Mouse (Mus musculus): ENCODE results near the gene 1810055G02Rik. TPM values are rescaled to one million over a fixed set of nuclear protein-coding genes. Genes with fewer than 3 reads are reported as not detected.

Gene 1810055G02Rik
- 18.6 and 20.1 TPM in 2 replicates for polyA plus RNA-seq (2015; fragmentation: Nextera tagmentation; extraction: Ambion mirVana)

DNA sequence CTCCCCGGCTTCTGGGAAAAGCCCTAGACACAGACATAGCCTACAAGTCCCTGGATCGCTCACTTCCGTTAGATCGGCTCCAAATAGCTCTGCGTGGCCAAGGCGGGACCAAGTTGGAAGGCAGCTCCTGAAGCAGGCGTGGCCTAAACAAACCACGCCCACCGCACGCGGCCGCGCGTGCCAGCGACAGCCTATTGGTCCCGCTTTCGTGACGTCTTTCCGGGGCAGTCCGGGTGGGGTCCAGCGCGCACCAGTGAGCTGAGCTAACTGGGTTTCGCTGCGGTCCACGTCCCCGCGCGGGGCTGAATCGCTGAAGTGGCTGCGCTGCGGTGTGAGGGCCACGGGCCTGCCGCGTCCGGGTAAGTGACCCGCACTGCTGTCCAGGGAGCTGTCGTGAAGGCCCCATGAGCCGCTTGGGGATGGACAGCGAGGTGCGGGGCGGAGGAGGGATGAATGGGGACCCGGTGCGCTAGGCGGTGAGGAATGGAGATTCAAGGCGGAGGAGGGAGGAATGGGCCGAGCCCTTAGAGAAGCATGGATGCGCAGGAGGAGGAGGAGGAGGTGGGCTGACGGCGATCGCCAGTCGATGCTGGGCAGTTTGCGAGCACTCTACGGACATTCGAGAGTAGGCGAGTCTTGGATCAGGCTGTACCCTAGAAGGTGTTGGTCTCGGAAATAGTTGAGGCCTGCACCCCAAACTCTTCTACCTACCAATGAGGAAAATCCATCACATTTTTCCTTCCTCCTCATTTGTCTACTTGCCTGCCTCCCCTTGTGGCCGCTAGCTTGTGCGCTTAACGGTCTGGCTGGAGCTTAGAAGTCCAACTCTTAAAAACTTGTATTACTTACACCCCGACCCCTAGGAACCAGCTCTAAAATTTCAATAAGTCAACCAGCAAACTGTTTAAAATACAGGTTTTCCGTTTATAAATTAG, at the start of gene 1810055G02Rik:
Gene 1810055G02Rik, plus strand, starts transcription at position 216 of the 935 bp plus-strand sequence.
- Histone ChIP-seq H3K9me3 (replicated peaks; ENCODE audit: control insufficient read depth, low read length) (no peaks in the 10 kb centered on the region), H3K4me2 (ENCODE audit: low read depth, low read length) (peak within 1 kb of the TSS; percentile 72), H3K27me3 (ENCODE audit: control insufficient read depth, insufficient read depth, low read length) (no peaks in the 10 kb centered on the region), H3K36me3 (ENCODE audit: control insufficient read depth, insufficient read depth) (no peaks in the 10 kb centered on the region), H3K9ac (ENCODE audit: low read length) (peak within 1 kb of the TSS; percentile 91), H3K4me1 (ENCODE audit: control insufficient read depth, insufficient read depth, low read length) (peaks cover 9% of the 10 kb centered on the region), H3K27ac (ENCODE audit: low read length) (peak within 1 kb of the TSS; percentile 79), H3K4me3 (ENCODE audit: low read length) (peak within 1 kb of the TSS; percentile 92)
- ATAC-seq (replicated peaks; ENCODE audit: extremely low read depth, insufficient read depth, low FRiP score): peak; percentile 98
- under 1% methylated on average over 61 of the region's 61 CpGs for WGBS

DNA sequence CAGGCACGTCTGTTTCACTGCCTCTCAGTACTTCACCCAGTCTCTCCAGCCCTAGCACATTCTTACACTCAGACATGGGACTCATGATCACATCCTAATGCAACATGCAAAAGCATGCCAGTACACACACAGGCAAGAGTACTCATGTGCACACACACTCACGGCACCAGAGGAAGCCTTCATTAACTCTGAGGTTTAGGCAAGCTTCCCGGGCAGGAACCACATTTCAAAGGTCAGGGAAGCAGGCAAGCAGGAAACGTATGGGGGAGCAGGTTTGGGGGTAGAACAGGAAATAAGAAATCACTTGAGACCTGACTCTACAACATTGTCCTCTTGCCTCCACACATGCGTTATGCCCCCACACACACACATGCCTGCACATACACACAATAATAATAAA, 42.6 kb upstream of the 1810055G02Rik start:
- Histone ChIP-seq H3K9ac (ENCODE audit: low read length) (no peak overlapping the region; the same call in 1 of the 2 replicates), H3K4me2 (ENCODE audit: low read depth, low read length) (no peak overlapping the region)
- WGBS: 36% methylated on average over 5 of the region's 5 CpGs

DNA sequence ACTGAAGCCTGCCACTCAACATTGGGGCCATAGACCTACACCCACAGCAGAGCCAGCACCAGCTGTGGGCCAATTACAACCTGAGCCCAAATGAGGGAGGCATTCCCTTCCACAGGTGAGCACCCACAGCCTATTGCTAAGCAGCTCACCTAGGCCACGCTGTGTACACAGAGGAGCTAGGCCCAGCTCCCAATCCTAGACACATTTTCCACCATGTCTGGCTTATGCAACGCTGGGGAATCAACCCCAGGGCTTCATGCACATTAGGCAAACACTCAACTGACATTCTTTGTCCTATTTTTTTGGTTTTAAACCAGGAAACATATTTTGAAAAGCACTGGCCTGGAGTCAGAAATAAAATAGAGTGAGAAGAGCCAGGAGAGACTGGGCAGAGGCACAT, 41.5 kb upstream of the 1810055G02Rik start:
- peaks cover 45% of the 10 kb centered on the region for H3K4me1 ChIP-seq (ENCODE audit: control insufficient read depth, insufficient read depth, low read length)
- ATAC-seq (replicated peaks; ENCODE audit: extremely low read depth, insufficient read depth, low FRiP score): no peak
- WGBS: 75% methylated on average over 2 of the region's 2 CpGs

More for the DNA sequence above, 42.6 kb upstream of the 1810055G02Rik start:
- no peaks in the 10 kb centered on the region for H3K36me3 ChIP-seq (ENCODE audit: control insufficient read depth, insufficient read depth)
- H3K27me3 ChIP-seq (ENCODE audit: control insufficient read depth, insufficient read depth, low read length): no peaks in the 10 kb centered on the region
- H3K27ac ChIP-seq (ENCODE audit: low read length): peak overlapping the region; percentile 60
- ATAC-seq (replicated peaks; ENCODE audit: extremely low read depth, insufficient read depth, low FRiP score): no peak
- peaks cover 45% of the 10 kb centered on the region for H3K4me1 ChIP-seq (ENCODE audit: control insufficient read depth, insufficient read depth, low read length)
- no peaks in the 10 kb centered on the region for H3K9me3 ChIP-seq (replicated peaks; ENCODE audit: control insufficient read depth, low read length)
- no peak overlapping the region for H3K4me3 ChIP-seq (ENCODE audit: low read length)

DNA sequence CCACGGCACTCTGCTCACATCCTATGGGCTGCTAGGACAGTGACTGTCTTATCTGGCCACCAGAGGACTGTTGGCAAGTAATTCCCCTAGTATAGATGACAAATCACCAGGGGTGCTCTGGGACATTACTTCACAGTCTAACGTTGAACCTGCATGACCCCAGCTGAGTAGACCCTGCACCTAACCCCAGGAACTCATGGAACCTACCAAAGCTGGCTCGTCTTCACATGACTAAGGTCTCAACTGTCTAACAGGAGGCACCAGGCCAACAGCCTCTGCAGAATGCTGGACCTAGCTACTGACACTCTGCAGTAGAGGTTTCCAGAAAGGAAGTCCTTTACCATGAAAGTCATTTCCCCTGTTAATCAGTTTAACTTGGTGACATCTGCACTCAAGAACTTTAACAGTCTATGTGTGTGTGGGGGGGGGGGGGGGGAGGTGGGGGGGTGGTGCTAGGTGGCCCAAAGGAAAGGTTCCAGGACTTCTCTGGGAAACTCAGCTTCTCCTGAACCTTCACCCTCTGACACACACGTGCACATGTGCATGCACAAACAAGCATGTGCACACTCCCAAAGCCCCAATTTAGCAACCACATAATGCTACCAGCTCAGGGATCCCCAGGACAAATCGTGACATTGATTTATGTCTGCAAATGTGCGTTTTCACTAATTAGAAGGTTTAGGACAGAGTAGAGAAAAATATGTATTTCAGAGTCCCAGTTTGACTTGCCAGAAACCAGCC, 40.8 kb upstream of the 1810055G02Rik start:
- Histone ChIP-seq H3K27ac (ENCODE audit: low read length) (peak overlapping the region; percentile 64), H3K36me3 (ENCODE audit: control insufficient read depth, insufficient read depth) (peaks cover 3% of the 10 kb centered on the region; the same call in 1 of the 2 replicates), H3K9me3 (replicated peaks; ENCODE audit: control insufficient read depth, low read length) (peaks cover 2% of the 10 kb centered on the region; the same call in 1 of the 2 replicates), H3K27me3 (ENCODE audit: control insufficient read depth, insufficient read depth, low read length) (no peaks in the 10 kb centered on the region), H3K4me2 (ENCODE audit: low read depth, low read length) (no peak overlapping the region), H3K4me1 (ENCODE audit: control insufficient read depth, insufficient read depth, low read length) (peaks cover 45% of the 10 kb centered on the region), H3K9ac (ENCODE audit: low read length) (no peak overlapping the region), H3K4me3 (ENCODE audit: low read length) (no peak overlapping the region)
- 46% methylated on average over 6 of the region's 6 CpGs for WGBS
- ATAC-seq (replicated peaks; ENCODE audit: extremely low read depth, insufficient read depth, low FRiP score): peak; percentile 14; the same call in 1 of the 2 replicates

More for the DNA sequence above, 41.5 kb upstream of the 1810055G02Rik start:
- H3K27ac ChIP-seq (ENCODE audit: low read length): peak overlapping the region; percentile 60
- H3K4me2 ChIP-seq (ENCODE audit: low read depth, low read length): no peak overlapping the region
- no peak overlapping the region for H3K4me3 ChIP-seq (ENCODE audit: low read length)
- H3K9me3 ChIP-seq (replicated peaks; ENCODE audit: control insufficient read depth, low read length): no peaks in the 10 kb centered on the region
- no peaks in the 10 kb centered on the region for H3K27me3 ChIP-seq (ENCODE audit: control insufficient read depth, insufficient read depth, low read length)
- H3K9ac ChIP-seq (ENCODE audit: low read length): no peak overlapping the region
- H3K36me3 ChIP-seq (ENCODE audit: control insufficient read depth, insufficient read depth): no peaks in the 10 kb centered on the region

DNA sequence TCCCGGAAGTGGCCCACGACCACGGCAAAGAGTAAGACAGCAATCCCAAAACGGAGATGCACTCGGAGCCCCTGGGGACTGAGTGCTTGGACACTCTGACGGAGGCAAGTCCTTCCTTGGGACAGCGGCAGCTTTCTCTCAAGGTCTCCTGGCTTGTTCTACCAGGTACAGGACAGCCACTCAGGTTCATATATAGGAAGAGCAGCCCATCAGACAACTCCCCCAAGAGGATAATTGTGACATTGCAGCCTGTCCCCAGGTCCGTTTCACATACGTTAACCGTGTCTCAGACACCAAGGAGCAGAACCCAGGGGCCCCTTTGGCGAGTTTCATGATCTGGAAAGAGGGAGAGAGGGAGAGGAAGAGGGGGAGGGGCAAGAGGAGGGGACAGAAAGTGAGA, 40.1 kb upstream of the 1810055G02Rik start:
- H3K4me3 ChIP-seq (ENCODE audit: low read length): no peak overlapping the region
- no peak for ATAC-seq (replicated peaks; ENCODE audit: extremely low read depth, insufficient read depth, low FRiP score)
- peaks cover 4% of the 10 kb centered on the region for H3K36me3 ChIP-seq (ENCODE audit: control insufficient read depth, insufficient read depth)
- no peak overlapping the region for H3K9ac ChIP-seq (ENCODE audit: low read length)
- peaks cover 2% of the 10 kb centered on the region; the same call in 1 of the 2 replicates for H3K9me3 ChIP-seq (replicated peaks; ENCODE audit: control insufficient read depth, low read length)
- WGBS: 68% methylated on average over 11 of the region's 11 CpGs
- no peaks in the 10 kb centered on the region for H3K27me3 ChIP-seq (ENCODE audit: control insufficient read depth, insufficient read depth, low read length)
- H3K4me1 ChIP-seq (ENCODE audit: control insufficient read depth, insufficient read depth, low read length): peaks cover 45% of the 10 kb centered on the region
- peak overlapping the region; percentile 64; the same call in 1 of the 2 replicates for H3K27ac ChIP-seq (ENCODE audit: low read length)
- no peak overlapping the region for H3K4me2 ChIP-seq (ENCODE audit: low read depth, low read length)

DNA sequence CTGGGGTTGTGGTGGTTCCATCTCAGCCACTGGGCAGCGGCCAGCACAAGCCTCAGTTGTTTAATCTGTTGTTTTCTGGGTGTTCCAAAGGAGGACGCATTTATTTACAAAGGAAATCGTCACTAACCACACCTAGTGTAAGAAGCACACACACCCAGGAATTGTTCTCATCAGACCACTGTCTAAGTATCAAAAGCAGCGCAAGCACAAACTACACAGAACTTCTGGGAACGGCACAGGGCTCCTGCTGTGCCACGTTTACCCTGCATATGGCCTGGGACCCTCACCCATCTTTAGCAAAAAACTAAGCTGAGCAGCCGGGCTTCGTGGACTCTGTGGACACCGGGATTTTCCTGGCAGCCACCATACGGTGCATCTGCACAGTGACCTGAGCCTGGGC, 39.5 kb upstream of the 1810055G02Rik start:
- Histone ChIP-seq H3K9ac (ENCODE audit: low read length) (no peak overlapping the region), H3K36me3 (ENCODE audit: control insufficient read depth, insufficient read depth) (peaks cover 8% of the 10 kb centered on the region), H3K9me3 (replicated peaks; ENCODE audit: control insufficient read depth, low read length) (peaks cover 6% of the 10 kb centered on the region; the same call in 1 of the 2 replicates), H3K27me3 (ENCODE audit: control insufficient read depth, insufficient read depth, low read length) (no peaks in the 10 kb centered on the region), H3K4me3 (ENCODE audit: low read length) (no peak overlapping the region), H3K27ac (ENCODE audit: low read length) (peak overlapping the region; percentile 58), H3K4me2 (ENCODE audit: low read depth, low read length) (no peak overlapping the region), H3K4me1 (ENCODE audit: control insufficient read depth, insufficient read depth, low read length) (peaks cover 45% of the 10 kb centered on the region)
- 65% methylated on average over 10 of the region's 10 CpGs for WGBS
- no peak for ATAC-seq (replicated peaks; ENCODE audit: extremely low read depth, insufficient read depth, low FRiP score)

DNA sequence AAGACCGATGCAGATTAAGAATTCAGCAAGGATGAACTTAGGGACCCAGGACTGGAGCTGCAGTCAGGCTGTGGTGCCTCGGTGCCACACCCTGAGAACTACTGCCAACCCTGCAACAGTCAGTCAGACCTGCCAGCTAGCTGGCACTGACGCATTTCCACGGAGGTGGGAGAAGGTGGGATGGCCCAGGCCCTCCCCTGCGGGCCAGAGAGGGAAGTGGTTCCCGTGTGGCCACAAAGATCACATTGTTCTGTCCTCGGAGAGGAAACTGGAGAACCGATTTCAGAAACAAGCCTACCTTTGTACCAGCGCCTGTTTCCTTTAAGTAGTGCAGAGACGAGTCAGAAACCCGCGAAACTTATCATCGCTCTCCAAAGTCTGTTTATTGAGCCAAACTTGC, 39.0 kb upstream of the 1810055G02Rik start:
- WGBS: 47% methylated on average over 13 of the region's 13 CpGs
- H3K4me3 ChIP-seq (ENCODE audit: low read length): no peak overlapping the region
- H3K9ac ChIP-seq (ENCODE audit: low read length): no peak overlapping the region
- ATAC-seq (replicated peaks; ENCODE audit: extremely low read depth, insufficient read depth, low FRiP score): peak; percentile 33; the same call in 1 of the 2 replicates
- H3K4me2 ChIP-seq (ENCODE audit: low read depth, low read length): no peak overlapping the region
- peaks cover 45% of the 10 kb centered on the region for H3K4me1 ChIP-seq (ENCODE audit: control insufficient read depth, insufficient read depth, low read length)
- peaks cover 8% of the 10 kb centered on the region for H3K36me3 ChIP-seq (ENCODE audit: control insufficient read depth, insufficient read depth)
- H3K27ac ChIP-seq (ENCODE audit: low read length): peak overlapping the region; percentile 58
- H3K9me3 ChIP-seq (replicated peaks; ENCODE audit: control insufficient read depth, low read length): peaks cover 6% of the 10 kb centered on the region; the same call in 1 of the 2 replicates
- no peaks in the 10 kb centered on the region for H3K27me3 ChIP-seq (ENCODE audit: control insufficient read depth, insufficient read depth, low read length)

DNA sequence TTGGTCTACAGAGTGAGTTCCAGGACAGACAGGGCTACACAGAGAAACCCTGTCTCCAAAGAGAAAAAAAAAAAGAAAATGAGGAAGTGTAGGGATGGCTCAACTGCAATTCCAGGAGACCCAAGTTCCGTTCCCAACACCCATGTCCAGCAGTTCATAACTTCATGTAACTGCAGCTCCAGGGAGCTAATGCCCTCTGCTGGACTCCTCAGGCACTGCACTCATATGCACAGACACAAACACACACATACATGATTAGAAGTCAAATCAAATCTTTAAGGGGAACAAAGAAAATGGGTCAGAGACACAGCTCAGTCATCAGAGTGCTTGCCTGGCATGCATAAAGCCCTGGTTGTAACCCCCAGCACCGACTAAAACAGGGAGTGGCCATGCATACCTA, 34.9 kb upstream of the 1810055G02Rik start:
- H3K27ac ChIP-seq (ENCODE audit: low read length): no peak overlapping the region
- H3K9ac ChIP-seq (ENCODE audit: low read length): no peak overlapping the region
- WGBS: 98% methylated on average over 2 of the region's 2 CpGs
- H3K4me1 ChIP-seq (ENCODE audit: control insufficient read depth, insufficient read depth, low read length): peaks cover 16% of the 10 kb centered on the region
- no peak for ATAC-seq (replicated peaks; ENCODE audit: extremely low read depth, insufficient read depth, low FRiP score)
- peaks cover 8% of the 10 kb centered on the region for H3K36me3 ChIP-seq (ENCODE audit: control insufficient read depth, insufficient read depth)
- H3K4me3 ChIP-seq (ENCODE audit: low read length): no peak overlapping the region
- no peaks in the 10 kb centered on the region for H3K27me3 ChIP-seq (ENCODE audit: control insufficient read depth, insufficient read depth, low read length)
- H3K9me3 ChIP-seq (replicated peaks; ENCODE audit: control insufficient read depth, low read length): peaks cover 6% of the 10 kb centered on the region; the same call in 1 of the 2 replicates
- H3K4me2 ChIP-seq (ENCODE audit: low read depth, low read length): no peak overlapping the region
